Mouse (Mus musculus): ENCODE results near the gene Nalcn.

- TF ChIP-seq POLR2A (IDR thresholded peaks at IDR 0.05; ENCODE audit: insufficient read depth, low read depth, low read length) (no peak), CTCF (IDR thresholded peaks at IDR 0.05) (no peak)
Observed at GRCm38 (mm10) chr14:123495544-123495943, 131.4 kb downstream of the Nalcn start.
